Mouse (Mus musculus) embryonic facial prominence, embryonic 10.5 days (tissue): ENCODE data around the gene Vmn1r55. TPM values are rescaled to one million over a fixed set of nuclear protein-coding genes. Genes with fewer than 3 reads are reported as not detected.
"Not testable (repeated sequence)": the region's sequence is repeated elsewhere in the genome, so short reads cannot be mapped to it uniquely, and the experiment has no call there.

Experiments
- DNase-seq: peaks from one replicate; pipeline ENCODE4 v3.0.0-alpha.2; 2017; ENCODE audit warnings: low spot score
- H3K27ac ChIP-seq: fragments of 300-500 bp; sonication (generic); replicated peaks from 2 replicates; pipeline ENCODE4 v1.5.1; 2016; ENCODE audit warnings: mild to moderate bottlenecking
- H3K27me3 ChIP-seq: fragments of 300-500 bp; sonication (generic); replicated peaks from 2 replicates; pipeline ENCODE4 v1.6.1; 2016; ENCODE audit warnings: low read depth, mild to moderate bottlenecking; ENCODE audit not compliant: poor library complexity, severe bottlenecking
- H3K36me3 ChIP-seq: fragments of 300-500 bp; sonication (generic); replicated peaks from 2 replicates; pipeline ENCODE4 v1.6.1; 2016; ENCODE audit warnings: mild to moderate bottlenecking, moderate library complexity
- H3K4me1 ChIP-seq: fragments of 300-500 bp; sonication (generic); 2 replicates; pipeline ENCODE4 v1.6.1; 2016
- H3K4me3 ChIP-seq: fragments of 300-500 bp; sonication (generic); 2 replicates; pipeline ENCODE4 v1.5.1; 2016; ENCODE audit warnings: mild to moderate bottlenecking, moderate library complexity
- H3K9me3 ChIP-seq: fragments of 300-500 bp; sonication (generic); 2 replicates; pipeline ENCODE4 v1.6.1; 2016; ENCODE audit warnings: mild to moderate bottlenecking
- WGBS: fragments of 180-500 bp; shearing (Covaris S2); methylation state at CpG from one replicate; pipeline ENCODE4 v1.1.7; 2016; 5-methylcytosine and 5-hydroxymethylcytosine counted together
- microRNA-seq: library from miRNA; unstranded; fragments of <30 nt; microRNA quantifications from one replicate; pipeline ENCODE4, GENCODE M21; 2017
- polyA plus RNA-seq: library from polyadenylated mRNA; unstranded; fragments of >200 nt; fragmentation: Nextera tagmentation; extraction: Ambion mirVana; gene quantifications from 2 replicates; pipeline ENCODE4 v1.2.1, GENCODE M21; 2016

Gene Vmn1r55
- polyA plus RNA-seq, 1 experiment from 2014 or later: not detected

DNA sequence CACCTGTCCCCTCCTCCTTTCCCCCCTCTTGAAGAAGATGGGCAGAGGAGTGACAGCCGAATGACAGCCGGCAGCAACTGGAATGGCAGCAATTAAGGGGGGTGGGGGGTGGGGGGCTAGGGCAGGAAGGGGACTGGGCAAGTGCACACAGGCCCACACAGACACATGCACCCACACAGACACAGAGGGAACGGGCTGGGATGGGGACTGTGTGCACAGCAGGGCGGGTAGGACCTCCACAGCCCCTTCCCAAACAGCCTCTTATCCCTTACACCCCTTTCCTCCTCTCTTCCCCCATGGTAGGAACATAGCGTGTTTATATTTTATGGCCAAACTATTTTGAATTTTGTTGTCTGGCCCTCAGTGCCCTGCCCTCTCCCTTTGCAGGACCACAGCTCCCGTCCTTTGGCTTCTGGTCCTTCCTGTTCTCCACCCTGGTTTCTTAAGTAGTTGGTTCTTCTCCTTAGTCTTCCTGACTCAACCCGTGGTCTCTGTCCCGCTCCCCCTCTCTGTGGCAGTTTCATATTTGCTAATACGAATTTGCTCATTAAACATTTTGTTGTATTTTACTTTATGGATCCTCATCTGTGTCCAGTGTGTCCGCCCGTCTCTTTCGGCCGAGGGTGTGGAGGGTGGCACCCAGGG lies 70.0 kb downstream of the Vmn1r55 start:
- Histone ChIP-seq H3K36me3 (peaks cover 76% of the 10 kb centered on the region), H3K4me3 (peak overlapping the region; percentile 98), H3K27ac (peak overlapping the region; percentile 95)

More for the DNA sequence above, 70.0 kb downstream of the Vmn1r55 start:
- not testable (repeated sequence) for H3K27me3 ChIP-seq, DNase-seq, H3K9me3 ChIP-seq
- 50% methylated on average over 11 of the region's 13 CpGs for WGBS
- peaks cover 17% of the 10 kb centered on the region for H3K4me1 ChIP-seq

Small RNA genes lying within 50 kb of the gene (microRNA-seq; reads per million reads assigned to microRNA genes)
- not detected for gene Gm26217

Other genes with a start within 250 kb of the Vmn1r55 start
- 0.22 TPM in 1 of 2 replicates, not detected in the other for gene Gm36210, start 243.2 kb downstream of the Vmn1r55 start, polyA plus RNA-seq
- 4.5 and 4.6 TPM in 2 replicates for gene Zfp628, start 234.5 kb downstream of the Vmn1r55 start, polyA plus RNA-seq
- 4.9 and 5.3 TPM in 2 replicates for gene Nat14, start 227.6 kb downstream of the Vmn1r55 start, polyA plus RNA-seq
- gene Ssc5d, start 223.9 kb downstream of the Vmn1r55 start, polyA plus RNA-seq: 1.4 and 1.7 TPM in 2 replicates
- gene Sbk2, start 185.3 kb downstream of the Vmn1r55 start, polyA plus RNA-seq: 0.09 TPM in 1 of 2 replicates, not detected in the other
- gene Sbk3, start 178.5 kb downstream of the Vmn1r55 start, polyA plus RNA-seq: 0.05 TPM in 1 of 2 replicates, not detected in the other
- 24.8 and 29.3 TPM in 2 replicates for gene Zfp579, start 153.5 kb downstream of the Vmn1r55 start, polyA plus RNA-seq
- 7.8 and 8.0 TPM in 2 replicates for gene Zfp524, start 135.3 kb downstream of the Vmn1r55 start, polyA plus RNA-seq
- 55.6 and 56.5 TPM in 2 replicates for gene Fiz1, start 135.0 kb downstream of the Vmn1r55 start, polyA plus RNA-seq
- gene Gm44973, start 134.2 kb downstream of the Vmn1r55 start, polyA plus RNA-seq: 0.38 and 1.3 TPM in 2 replicates
- 6.1 and 6.6 TPM in 2 replicates for gene Zfp865, start 129.3 kb downstream of the Vmn1r55 start, polyA plus RNA-seq
- gene Ccdc106, start 129.1 kb downstream of the Vmn1r55 start, polyA plus RNA-seq: 7.9 and 8.0 TPM in 2 replicates
- gene 4632433K11Rik, start 115.6 kb downstream of the Vmn1r55 start, polyA plus RNA-seq: not detected in 2 replicates
- gene Zfp784, start 111.2 kb downstream of the Vmn1r55 start, polyA plus RNA-seq: 2.7 and 2.8 TPM in 2 replicates
- gene Zfp580, start 98.1 kb downstream of the Vmn1r55 start, polyA plus RNA-seq: 29.8 and 33.9 TPM in 2 replicates
- gene U2af2, start 87.5 kb downstream of the Vmn1r55 start, polyA plus RNA-seq: 182 and 189 TPM in 2 replicates
- 56.7 and 58.8 TPM in 2 replicates for gene Epn1, start 69.4 kb downstream of the Vmn1r55 start, polyA plus RNA-seq
- not detected in 2 replicates for gene Rfpl4, start 32.7 kb downstream of the Vmn1r55 start, polyA plus RNA-seq
- 0.20 TPM in 2 replicates for gene Rasl2-9, start 23.7 kb downstream of the Vmn1r55 start, polyA plus RNA-seq
- gene Vmn1r56, start 47.1 kb upstream of the Vmn1r55 start, polyA plus RNA-seq: not detected in 2 replicates
- not detected in 2 replicates for gene Vmn1r57, start 68.8 kb upstream of the Vmn1r55 start, polyA plus RNA-seq
- gene Gm5065, start 200.9 kb upstream of the Vmn1r55 start, polyA plus RNA-seq: not detected in 2 replicates
- gene Nlrp2, start 201.4 kb upstream of the Vmn1r55 start, polyA plus RNA-seq: not detected in 2 replicates